Mouse (Mus musculus) retina, postnatal 7 days (tissue): ENCODE data around the gene Stxbp5l.
"Not testable (repeated sequence)": the region's sequence is repeated elsewhere in the genome, so short reads cannot be mapped to it uniquely, and the experiment has no call there.

Source experiments
- DNase-seq: peaks from one replicate; pipeline ENCODE4 v3.0.0-alpha.2; 2012; ENCODE audit warnings: low read depth, low spot score

Stxbp5l gene

GRCm38 (mm10) chr16:37384821-37385344 is at the start of gene Stxbp5l:
Gene Stxbp5l, minus strand, starts transcription at chr16:37384962.
- peak; percentile 95 for DNase-seq

DNA sequence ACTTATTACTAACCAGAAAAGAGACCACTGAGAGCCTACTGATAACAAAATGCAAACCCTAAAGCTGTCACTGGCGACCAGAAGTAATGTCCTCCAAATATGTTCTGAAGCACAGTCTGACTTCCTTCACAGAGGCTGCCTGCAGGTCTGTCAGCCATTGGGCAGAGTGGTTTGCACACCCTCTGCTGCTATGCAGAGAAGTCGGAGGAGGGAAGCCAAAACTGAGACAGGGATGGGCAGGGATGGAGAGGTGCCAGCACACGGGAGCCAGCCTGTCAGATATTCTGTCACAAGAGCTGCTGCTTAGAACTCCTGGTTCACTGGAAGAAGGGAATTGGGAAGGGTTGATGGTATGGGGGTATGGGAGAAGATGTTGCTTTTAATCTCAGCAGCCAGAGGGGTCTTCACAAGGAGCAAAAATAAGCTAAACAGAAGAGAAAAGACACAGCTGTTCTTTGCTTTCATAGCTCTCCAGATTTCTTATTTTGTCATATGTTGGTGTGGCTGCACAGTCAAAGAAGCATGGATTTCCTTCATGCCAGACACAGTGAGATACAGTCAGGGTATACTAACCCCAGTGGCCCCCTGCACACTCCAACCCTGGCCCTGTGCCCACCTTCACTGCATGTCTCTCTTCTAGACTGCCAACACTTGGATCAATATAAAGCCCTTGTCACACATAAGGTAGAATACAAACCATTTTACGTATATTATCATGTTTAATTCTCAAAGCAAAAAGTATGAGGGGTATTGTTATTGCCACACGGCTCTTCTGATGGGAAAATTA is 48.8 kb upstream of the Stxbp5l start:
- no peak for DNase-seq

GRCm38 (mm10) chr16:37425434-37425833 is 40.7 kb upstream of the Stxbp5l start:
- no peak for DNase-seq

DNA sequence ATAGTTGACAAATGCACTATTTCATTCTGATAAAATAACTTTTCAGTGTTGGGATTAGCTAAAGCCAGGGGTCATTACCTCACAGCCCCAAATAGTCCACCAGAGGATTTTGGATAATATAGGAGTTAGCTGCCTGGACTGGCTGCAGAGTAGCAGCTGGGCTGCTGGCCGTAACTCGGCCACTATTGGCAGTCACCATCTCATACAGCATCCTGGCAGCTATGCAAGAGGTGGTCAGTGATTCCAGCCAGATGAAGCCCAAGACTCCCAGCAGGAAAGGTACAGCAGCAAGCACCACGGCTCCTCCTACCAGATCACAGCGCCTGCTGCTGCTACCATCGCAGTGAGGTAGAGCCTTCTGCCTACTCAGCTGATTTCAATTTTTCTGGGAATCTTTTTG is 38.1 kb upstream of the Stxbp5l start:
- no peak for DNase-seq

- DNase-seq = no peak
Measured at GRCm38 (mm10) chr16:37421851-37422250, 37.1 kb upstream of the Stxbp5l start.

- no peak for DNase-seq
Measured at GRCm38 (mm10) chr16:37420512-37420911, 35.8 kb upstream of the Stxbp5l start.

DNA sequence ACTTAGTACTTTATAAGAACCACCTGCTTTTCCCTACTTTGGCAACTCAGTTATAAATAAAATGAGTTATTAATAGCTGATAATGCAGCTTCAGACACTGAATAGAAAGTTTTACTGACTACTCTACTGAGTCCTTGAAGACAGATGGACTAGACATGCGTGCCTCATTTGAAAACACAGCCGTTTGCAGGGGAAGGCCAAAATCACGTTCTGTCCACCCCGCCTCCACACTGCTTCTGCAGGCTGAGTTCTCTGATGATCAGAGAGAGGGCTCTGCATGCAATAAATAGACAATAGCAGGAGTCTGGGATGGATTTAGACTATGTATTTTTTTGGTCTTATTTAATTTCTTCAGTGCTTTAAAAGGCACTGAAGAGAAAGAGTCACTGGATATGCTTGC is 20.8 kb upstream of the Stxbp5l start:
- no peak for DNase-seq

DNA sequence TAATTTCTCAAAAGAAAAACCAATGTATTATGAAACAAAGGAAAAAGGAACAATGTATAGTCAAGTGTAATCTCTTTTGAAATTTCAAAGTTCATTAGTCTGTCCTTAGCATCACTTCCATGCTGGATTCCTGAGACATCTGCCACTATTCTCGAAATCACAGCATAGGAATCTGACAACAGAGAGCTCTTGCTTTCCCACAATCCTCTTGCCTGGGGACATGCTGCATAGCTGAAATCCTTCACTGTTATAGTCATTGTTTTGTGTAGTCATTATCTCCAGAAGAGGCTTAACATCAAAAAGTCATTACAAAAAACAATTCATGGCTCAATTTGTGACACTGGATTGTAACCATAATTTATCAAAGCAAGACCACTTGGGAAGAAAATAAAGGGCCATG is 20.2 kb upstream of the Stxbp5l start:
- no peak for DNase-seq

- no peak for DNase-seq
Measured at GRCm38 (mm10) chr16:37389964-37390363, 5.2 kb upstream of the Stxbp5l start.

- no peak for DNase-seq
Measured at GRCm38 (mm10) chr16:37389201-37389905, 4.6 kb upstream of the Stxbp5l start.

GRCm38 (mm10) chr16:37384369-37384768 is 393 bp downstream of the Stxbp5l start:
- peak; percentile 50 for DNase-seq

DNA sequence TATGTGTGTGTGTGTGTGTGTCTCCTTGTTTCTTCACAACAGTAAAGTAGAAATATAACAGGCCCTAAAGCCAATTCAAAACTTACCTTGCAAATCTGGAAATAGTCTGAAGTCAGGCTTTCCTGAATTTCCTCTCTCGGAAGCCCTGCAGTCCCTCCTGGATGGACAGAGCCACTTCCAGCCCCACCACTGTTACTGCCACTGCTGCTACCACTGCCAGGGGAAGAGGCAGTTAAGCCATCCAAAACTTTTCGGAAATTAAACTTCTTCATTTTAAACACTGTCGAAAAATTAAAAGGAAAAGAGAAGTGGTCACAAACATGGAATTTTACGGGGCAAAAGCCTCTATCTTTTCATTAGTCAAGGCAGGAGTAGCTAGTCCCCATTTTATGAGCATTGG is 1.3 kb downstream of the Stxbp5l start:
- DNase-seq = no peak

DNA sequence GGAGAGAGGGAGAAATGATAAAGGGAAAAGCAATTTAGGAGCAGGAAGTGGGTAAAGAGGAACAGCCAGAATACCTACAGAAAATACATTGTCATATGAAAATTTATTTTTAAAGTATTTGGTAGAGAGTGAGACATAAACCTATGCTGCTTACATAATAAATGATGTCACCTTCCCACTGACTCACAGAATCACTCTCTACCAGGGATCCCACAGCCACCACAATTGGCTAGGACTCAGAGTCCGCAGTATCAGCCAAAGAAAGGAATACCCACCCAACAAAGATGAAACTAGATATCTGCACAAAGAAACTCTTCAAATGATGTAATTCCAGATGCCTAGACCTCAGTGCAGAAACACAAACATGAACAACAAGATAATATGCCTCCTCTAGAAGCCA is 12.0 kb downstream of the Stxbp5l start:
- no peak for DNase-seq

DNA sequence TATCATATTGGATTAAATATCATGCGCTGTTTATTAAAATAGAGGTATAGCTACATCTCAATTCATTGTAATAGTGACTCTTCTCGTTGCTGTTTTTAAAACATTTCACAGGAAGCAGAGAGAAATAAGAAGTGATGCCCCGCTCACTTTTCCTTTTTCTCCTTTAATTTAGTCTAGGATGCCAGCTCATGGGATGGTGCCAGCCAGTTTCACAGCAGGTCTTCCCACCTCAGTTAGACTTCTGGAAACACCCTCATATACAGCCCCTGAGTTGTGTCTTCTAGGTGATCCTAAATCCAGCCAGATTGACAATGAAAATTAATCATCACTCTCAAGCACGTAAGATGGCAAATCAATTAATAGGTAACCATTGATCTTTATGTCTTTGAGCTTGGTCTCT is 17.3 kb downstream of the Stxbp5l start:
- no peak for DNase-seq

GRCm38 (mm10) chr16:37363958-37364357 is 20.8 kb downstream of the Stxbp5l start:
- no peak for DNase-seq

- no peak for DNase-seq
Measured at GRCm38 (mm10) chr16:37355621-37356020, 29.1 kb downstream of the Stxbp5l start.

DNA sequence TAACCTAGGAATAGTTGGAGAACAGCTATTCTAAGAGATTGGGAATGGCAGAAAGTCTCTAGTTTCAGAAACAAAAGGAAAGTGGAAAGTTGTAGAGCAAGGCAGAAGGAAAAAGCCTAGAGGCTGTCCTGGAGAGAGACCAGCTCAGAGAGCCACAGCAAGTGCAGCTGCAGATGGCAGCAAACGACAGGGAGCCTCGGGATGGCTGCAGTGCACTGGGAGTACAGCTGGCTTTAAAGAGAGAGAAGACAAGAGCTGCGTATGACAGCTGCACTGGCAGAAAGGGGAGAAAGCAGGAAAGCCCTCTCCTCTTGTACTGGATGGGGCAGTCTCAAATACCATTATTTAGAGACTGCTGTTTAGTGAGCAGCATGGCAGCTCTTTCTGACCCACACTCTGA is 37.7 kb downstream of the Stxbp5l start:
- peak; percentile 8 for DNase-seq

DNA sequence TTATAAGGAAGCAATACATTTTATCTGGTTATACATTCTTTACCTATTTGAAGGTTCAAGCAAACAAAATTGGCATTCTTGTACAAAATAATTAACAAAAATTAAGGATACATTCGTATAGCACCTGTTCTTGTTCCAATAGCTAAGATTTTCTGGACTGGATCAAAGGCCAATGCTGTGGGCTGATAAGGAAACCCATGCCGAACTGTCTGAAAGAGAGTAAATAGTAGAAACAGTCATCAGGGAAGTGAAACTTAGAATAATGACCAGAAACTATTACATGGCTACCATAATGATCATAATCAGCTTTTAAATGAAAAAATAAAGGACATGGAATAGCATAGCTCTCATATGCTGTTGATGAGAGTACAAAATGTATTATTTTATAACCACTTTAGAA is 39.8 kb downstream of the Stxbp5l start:
- no peak for DNase-seq

- DNase-seq = not testable (repeated sequence)
Measured at GRCm38 (mm10) chr16:37341446-37341845, 43.3 kb downstream of the Stxbp5l start.

DNA sequence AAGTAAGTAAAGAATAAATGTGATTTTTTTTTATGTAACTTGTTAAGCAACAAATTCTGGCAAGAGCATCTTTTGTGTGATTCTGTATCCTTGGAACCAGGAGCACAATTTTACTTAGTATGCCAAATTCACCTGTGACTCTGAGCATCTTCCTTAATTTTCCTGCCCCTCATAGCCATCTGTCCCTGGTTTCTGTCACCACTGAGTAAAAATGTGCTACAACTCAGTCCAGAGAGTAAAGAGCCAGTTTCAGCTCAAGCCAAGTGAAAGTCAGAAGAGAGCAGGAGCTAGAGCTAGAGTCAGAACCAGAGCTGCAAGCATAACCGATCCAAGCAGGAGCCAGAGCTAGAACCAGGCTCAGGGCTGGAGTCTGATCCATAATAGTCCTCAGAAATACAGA is 46.6 kb downstream of the Stxbp5l start:
- no peak for DNase-seq

- DNase-seq = no peak
Measured at GRCm38 (mm10) chr16:37337529-37337928, 47.2 kb downstream of the Stxbp5l start.

GRCm38 (mm10) chr16:37304441-37304840 is 80.3 kb downstream of the Stxbp5l start:
- DNase-seq = no peak

DNA sequence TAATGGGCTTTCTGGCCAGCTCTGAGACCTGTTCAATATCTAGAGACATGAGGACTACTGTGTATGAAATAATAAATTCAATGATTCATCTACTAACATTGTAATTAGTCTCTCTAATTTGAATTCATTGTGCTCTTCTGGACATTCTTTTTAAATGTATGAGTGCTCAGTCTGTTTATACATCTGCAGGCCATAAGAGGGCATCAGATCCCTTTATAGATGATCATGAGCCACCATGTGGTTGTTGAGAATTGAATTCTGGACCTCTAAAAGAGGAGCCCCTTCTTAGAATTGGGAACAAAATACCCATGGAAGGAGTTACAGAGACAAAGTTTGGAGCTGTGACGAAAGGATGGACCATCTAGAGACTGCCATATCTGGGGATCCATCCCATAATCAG is 92.2 kb downstream of the Stxbp5l start:
- DNase-seq = peak; percentile 5
